Mouse (Mus musculus) myocyte (in vitro differentiated cells): Measurements from ENCODE around the gene Inafm2.

Experiments
- E2F4 ChIP-seq: IDR thresholded peaks from one replicate; pipeline ENCODE4 v1.6.1; 2011; ENCODE audit warnings: mild to moderate bottlenecking, control low read depth, moderate library complexity; ENCODE audit not compliant: insufficient read depth
- MYOG ChIP-seq, 3 experiments: IDR thresholded peaks; one replicate each; pipeline ENCODE4 v1.6.1; 2011; ENCODE audit warnings: control low read depth in 2 of 3, low read depth in 2 of 3, mild to moderate bottlenecking in 2 of 3; ENCODE audit not compliant: insufficient read length in 2 of 3, control insufficient read depth in 1 of 3, insufficient read depth in 1 of 3
- POLR2A ChIP-seq: IDR thresholded peaks from one replicate; pipeline ENCODE4 v1.6.1; 2011; ENCODE audit warnings: low read depth, mild to moderate bottlenecking, control low read depth, moderate library complexity; ENCODE audit not compliant: insufficient read length
- REST ChIP-seq: IDR thresholded peaks from one replicate; pipeline ENCODE4 v1.6.1; 2011; ENCODE audit warnings: mild to moderate bottlenecking, control low read depth, moderate library complexity; ENCODE audit not compliant: insufficient read depth, insufficient read length

- no peak for TF ChIP-seq REST
- TF ChIP-seq POLR2A, result no peak
- no peak for TF ChIP-seq E2F4
- no peak for TF ChIP-seq MYOG (IDR thresholded peaks at IDR 0.05; ENCODE audit: control insufficient read depth in 1 of 3, insufficient read depth in 1 of 3, insufficient read length in 2 of 3, low read depth in 2 of 3)
Measured at GRCm38 (mm10) chr2:118728337-118728736, 17.2 kb upstream of the Inafm2 start, which contains the start of gene Plcb2.
